Mouse (Mus musculus) mesoderm, embryonic 11.5 days (tissue): Measurements from ENCODE around the gene Tmem218.
A peak's percentile ranks its signal among the peaks of the same experiment; 100 is the strongest.

Source experiments
- DNase-seq: peaks from one replicate; pipeline ENCODE4 v3.0.0-alpha.2; 2012; ENCODE audit warnings: low read depth, low spot score

Gene Tmem218

DNA sequence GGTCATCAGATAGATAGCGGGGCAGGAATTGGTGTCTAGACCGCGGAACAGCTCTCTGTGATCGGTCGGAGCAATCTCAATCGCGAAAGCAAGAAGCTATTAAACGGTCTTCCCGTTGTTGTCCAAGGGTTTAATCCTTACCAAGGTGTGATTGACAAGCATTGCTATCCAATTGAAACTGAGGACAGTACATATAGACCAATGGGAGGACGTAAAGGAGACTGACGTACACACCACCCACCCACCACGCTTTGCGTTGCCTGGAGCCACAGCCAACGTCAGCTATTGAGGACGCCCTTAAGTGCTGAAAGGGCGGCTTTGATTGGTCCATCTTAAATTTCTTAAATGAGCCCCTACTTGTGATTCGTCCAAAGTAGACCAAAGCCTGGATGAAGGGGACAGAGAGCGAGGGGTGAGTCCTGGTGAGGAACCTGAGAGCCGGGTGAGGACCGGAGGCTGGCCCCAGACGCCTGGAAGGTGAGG, at the start of gene Tmem218:
TSS of gene Tmem218 (plus strand) at position 295 of the 483 bp plus-strand sequence.
- DNase-seq: peak; percentile 99

DNA sequence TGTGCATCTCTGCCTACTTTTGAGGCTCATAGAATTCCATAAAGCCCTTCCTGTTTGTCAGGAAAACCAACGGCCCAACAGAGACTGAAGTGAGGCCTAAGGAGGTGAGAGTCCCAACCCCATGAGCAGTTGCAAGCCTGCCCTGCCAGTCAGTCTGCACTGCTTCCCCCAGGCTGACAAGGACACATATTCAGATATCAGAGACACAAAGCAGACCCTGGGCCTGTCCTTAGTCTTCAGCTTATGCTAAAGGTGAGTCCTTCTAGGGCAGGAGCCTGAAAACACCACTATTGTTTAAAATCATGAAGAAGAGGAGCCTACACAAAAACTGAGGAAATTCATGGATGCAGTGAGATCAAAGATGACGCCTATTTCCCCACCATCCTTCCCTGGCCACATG, 47.3 kb upstream of the Tmem218 start:
- DNase-seq: no peak

DNA sequence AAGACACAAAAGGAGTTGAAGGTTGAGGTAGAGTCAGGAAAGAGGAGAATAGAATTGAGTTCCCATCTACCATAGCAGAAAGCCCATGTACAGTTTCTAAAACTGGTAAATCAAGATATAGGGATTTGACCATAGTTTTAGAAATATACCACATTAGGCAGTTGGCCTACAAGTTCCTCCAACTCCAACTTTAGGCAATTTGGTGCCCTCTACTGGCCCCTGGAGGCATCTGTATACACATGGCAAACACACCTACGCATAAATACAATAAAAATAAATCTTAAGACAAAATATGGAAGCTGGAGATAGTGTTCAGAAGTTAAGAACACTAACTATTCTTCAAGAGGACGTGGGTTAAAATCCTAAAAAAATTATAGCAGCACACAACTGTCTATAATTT, 41.1 kb upstream of the Tmem218 start:
- DNase-seq: peak; percentile 30

DNA sequence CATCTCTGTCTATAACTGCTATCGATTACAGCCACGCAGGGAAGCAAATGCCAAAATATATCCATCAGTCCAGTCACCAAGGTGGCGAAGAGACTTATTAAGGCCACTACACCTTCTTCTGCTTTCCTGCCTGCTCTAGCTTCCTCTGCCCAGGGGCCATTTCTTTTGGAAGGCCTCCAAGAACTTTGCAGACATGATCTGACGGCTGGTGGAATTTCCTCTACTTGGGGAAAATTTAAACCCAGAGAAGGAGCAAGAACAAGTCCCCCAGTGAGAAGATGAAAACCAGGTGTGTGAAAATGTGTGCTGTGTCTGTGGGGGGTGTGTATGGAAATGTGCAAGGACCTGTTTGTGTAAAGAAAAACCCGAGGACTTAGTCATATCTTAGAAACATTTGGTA, 34.6 kb upstream of the Tmem218 start:
- peak; percentile 23 for DNase-seq

DNA sequence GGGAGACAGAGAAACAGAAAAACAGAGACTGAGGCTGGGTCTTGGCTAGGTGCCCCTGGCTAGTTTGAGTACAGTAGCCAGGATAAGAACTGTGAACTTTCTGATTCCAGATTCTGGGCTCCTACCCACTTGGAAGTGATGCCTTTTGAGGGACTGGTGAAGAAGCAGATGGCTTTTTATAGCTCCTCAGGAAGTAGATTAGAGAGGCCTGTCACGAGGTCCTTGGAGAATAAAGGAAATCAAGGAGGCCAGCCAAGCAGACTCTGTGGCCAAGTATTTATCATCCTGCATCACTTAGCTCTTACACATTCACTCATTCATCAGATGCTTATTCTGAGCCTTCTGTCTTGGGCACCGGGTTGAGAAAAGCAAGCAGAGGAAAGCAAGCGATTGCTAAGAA, 32.0 kb upstream of the Tmem218 start:
- DNase-seq: no peak

DNA sequence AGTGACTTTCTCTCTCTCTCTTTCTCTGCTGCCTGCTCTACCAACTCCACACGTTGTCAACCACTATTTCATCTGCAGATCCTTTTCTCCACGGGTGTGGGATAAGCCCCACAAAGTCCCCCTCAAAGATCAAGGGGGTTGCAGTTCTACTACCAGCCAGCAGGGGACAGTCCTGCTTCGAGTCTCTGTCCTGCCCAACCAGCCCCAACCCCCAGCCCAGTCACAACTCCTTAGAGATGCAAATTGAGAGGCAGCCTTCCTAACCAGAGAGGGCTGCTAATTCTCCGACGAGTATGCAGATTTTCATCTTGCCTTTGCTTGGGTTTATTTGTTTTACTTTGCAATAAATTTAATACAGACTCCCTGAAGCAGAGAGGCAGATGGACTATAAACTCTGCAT, 30.9 kb upstream of the Tmem218 start:
- DNase-seq: peak; percentile 82

DNA sequence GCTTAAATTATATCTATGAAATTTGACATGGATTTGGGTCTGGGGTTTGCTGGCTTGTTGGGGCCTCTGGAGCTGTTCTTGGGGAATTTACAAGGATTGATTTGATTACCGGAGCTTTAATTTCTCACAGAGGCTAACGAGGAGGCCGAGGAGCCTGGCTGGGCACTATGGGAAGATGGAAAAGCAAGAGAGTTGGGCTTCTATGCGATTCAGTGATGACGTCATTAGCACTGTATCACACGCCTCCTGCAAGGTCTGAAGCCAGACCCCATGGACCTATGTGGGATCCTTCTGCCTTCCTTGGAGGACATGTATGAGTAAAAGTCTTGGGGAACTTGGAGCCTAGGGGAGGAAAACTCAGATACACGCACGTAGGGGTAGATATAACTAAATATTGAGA, 30.5 kb upstream of the Tmem218 start:
- DNase-seq: no peak

DNA sequence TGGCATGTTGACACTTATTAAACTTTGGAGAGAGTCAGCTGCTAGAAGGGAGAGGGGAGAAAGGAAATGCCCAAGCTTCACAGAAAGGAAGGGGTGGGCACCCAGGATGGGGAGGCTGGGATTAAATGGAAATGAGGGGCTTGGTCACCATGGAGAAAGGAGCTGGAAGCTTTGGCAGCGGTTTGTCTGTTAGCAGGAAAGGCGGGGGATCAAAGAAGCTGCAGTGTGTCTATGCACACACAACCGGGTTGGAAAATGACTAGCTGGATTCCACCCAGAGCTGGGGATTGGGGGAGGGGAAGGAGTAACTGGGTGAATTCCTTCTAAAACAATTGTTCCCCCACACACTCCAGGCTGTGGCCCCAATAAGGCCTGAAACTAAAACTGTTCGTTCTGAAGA, 29.1 kb upstream of the Tmem218 start:
- no peak for DNase-seq

DNA sequence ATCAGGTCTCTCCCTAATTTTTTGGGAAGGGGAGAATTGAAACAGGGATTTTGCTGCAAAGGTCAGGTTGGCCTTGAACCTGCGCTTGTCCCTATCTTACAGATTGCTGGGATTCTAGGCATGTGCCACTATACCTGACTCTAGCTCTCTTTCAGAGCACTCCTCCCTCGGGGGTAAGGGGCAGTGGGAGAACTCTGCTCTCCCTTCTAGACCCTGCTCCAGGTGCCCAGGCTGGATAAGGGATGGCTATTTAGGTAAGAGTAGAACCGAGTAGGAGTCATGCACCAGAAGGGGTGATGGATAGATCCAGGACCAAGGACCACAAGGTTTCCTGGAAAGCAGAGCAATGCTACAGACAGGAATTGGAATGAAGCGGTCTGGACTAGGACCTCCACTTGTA, 28.4 kb upstream of the Tmem218 start:
- no peak for DNase-seq

DNA sequence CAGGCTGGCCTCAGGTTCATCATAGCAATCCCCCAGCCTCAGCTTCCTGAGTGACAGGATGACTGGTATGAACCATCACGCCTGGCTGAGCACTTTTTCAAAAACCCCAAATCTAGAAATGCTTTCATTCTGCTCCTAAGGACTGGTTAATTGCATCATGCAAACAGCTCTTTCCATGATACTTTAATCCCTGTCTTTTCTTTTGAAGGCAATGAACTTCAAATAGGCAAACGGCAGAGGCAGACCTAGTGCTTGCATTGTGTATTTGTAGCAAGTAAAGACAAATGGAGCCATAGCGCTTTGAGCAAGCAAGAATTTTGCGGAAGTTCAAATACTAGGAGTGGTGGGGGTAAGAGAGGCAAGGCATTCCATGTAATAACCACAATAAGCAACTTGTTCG, 26.4 kb upstream of the Tmem218 start:
- DNase-seq: no peak

DNA sequence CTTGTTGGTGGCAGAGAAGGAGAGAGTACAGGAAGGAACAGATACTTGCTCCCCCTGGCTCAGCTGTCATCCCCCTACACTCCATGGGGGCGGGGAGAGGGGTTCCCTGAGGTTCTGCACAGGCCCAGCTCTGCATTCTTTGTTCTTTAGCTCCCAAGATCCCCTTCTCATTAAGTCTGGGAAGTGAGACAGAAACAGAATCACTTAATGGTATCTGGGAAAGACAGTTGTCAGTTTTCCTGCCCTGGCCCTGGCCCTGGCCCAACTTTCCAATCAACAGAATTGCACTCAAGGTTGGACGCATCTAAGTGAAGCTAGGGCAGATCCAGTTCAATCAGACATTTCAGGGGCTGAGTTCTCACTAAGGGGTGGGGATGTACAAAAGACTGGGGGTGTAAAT, 24.8 kb upstream of the Tmem218 start:
- no peak for DNase-seq

DNA sequence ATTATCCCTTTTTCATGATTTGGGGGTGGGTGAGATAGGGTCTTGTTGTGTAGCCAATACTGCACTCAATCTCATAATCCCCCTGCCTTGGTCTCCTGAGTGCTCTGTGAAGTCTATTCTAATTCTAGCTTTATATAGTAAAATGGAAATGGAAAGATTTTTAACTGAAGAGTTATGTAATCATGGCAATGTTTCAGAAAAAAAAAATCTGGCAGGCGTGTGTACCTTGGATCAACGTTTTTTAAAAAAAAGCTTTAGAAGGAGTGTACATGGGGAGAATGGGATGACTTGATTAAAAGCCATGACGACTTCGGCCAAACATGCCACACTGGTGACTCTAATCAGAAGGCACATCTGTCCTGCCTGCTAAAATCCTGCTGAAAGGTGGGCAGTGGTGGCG, 20.6 kb upstream of the Tmem218 start:
- no peak for DNase-seq

DNA sequence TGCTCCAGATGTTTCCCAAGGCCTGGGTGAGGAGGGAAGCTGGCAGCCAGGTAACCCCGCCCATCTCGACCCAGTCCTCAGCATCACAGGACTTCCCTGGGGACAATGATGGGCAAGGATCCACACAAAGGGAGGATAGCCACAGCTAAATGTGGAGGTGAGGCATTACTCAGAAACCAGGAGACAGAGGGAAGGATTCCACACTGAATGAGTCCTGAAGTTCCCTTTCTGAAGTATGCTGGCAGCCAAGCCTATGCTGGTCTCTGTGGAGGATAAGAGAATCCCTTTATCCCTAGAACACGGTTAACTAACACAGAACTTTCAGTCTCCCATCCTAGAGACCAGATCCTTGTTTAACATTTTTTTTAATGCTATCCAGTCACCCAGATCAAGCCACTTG, 20.0 kb upstream of the Tmem218 start:
- DNase-seq: no peak

DNA sequence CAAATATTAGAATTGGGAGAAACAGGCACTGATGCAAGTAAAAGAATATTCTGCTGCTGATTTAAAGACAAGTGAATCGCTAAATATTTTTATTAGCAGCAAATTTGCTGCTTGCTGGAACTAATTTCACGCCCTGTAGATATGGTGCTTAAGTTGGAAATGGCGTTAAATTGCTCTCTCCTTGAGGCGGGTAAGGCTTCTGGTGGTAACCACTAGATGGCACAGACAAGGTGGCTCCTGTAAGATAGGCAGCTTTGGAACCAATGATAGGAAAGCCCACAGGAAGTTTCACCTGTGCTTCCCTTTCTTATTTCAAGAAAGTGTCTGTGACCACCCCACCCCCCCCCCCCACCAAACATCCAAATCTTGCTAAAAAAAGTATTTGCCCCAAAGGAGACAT, 11.0 kb upstream of the Tmem218 start:
- DNase-seq: no peak

DNA sequence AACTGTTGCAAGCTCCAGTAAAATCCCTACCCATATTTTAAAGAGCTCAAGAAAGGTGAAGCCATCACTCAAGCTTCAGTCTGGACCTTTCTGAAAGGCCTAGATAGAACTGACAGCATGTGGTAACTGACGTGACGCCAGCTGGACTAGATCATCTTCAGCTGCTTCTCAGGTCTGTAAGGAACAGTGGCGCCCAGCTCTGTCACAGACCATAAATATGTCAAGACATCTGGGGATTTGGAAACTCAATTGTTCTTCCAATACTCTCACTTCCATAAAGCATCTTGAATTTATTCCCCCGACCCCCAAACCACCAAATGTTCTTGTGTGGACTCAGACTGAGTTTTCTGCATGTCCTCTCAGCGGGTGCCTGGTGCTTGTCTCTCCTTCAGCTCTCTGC, 7.6 kb upstream of the Tmem218 start:
- no peak for DNase-seq

DNA sequence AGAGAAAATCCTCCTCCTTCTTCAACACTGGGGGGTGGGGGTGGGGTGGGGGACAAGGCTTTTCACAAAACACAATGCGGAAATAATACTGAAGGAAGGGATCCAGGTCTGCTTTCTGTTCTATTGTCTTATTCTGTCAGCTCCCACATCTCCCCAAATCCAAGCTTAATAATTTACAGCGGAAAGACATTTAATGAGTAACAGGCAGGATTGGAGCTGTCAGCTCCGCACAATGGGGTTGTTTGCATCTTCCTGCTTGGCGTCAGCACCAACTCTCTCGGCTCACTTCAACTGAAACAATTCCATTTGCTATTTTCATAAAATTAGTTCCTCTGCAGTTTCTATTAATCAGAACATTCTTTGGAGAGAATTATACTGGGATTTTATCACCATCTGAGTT, 4.1 kb upstream of the Tmem218 start:
- DNase-seq: no peak

DNA sequence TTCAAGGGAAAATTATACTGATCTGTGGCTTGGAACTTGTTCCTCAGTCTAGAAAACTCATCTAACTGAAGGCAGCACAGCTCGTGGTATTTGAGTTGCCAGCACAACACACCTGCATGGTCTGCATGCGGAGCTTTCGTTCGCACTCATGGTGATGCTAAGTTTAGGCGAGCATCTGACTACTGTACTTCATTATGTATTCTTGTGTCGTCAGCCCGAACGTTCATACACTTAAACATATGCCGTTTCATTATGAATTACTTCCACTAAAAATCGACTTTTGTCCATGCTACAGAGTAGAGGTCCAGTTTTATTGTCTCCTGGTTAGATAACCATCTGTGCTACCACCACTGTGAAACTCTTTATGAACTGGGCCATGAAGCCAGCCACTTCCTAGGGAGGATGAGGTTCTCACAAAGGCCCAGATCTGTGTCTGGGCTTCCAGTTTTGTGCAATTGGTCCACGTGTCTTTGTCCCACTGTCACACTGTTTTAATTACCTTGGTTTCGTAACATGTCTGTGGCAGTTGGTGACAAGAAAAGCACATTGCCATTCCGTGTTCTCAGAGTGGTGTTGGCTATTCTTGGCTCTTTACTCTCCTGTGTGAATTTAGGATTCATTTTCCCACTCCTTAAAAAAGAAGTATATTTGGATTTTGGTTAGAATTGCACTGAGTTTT, 5.2 kb downstream of the Tmem218 start:
- no peak for DNase-seq

DNA sequence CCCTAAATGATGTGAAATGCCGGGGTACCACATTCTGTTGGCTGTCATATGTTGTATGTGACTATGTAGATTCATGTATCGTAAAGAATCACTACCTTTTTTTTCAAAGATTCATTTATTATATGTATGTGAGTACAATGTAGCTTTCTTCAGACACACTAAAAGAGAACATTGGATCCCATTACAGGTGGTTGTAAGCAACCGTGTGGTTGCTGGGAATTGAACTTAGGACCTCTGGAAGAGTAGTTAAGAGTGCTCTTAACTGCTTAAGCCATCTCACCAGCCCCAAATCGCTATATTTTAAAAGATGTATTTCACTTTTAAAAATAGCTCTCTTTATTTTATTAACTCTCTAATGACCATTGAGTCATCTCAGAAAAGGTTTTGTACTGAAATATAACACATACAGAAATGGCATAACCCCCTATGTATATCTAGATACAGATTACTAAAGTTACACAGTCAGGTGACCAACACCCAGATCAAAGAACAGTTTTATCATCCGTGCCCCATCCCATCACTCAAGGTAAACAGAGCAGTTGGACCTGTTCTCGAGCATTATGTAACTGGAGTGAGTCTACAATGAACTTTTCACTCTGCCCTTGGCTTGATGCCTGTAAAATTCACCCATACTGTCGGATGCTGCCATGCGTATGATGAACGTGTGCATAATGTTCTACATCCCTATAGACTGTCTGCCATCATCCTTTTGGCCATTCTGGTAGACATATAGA, 6.5 kb downstream of the Tmem218 start:
- DNase-seq: no peak

DNA sequence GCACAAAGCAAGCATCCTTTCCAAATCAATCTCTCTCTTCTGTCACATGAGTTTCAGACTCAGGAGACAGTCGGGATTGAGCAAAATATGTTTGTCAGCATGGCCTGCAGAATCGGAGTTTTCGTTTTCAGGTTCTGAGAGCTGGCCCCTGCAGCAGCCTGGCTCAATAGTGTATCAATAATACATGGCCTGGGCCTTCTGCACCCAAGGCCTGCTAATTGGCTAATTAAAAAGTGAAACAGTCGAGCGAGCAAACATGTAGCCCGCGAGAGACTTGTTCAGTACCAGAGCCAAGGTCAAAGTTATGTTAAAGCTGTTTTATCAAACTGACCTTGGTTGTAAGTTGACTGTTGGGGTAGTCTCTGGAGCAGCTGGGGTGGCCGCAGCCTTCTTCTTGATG, 12.7 kb downstream of the Tmem218 start:
- no peak for DNase-seq

DNA sequence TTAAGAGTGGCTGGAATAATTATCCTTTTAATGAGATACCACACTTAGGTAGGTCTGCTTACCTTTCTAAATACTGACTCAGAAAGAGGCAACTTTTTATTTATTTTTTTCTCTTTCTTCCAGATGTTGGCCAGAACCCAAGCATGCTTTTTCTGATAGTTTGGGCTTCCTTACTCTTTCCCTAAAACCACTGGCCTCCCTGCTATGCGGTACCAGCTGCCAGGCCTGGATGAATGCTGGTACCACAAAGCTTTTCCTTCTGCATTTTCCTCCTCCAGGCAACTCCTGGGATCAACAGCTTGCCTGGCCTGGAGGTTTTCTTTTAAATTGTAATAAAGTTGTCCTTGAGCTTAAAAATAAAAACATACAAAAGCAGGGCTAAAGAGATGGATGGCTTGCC, 17.6 kb downstream of the Tmem218 start:
- DNase-seq: no peak

DNA sequence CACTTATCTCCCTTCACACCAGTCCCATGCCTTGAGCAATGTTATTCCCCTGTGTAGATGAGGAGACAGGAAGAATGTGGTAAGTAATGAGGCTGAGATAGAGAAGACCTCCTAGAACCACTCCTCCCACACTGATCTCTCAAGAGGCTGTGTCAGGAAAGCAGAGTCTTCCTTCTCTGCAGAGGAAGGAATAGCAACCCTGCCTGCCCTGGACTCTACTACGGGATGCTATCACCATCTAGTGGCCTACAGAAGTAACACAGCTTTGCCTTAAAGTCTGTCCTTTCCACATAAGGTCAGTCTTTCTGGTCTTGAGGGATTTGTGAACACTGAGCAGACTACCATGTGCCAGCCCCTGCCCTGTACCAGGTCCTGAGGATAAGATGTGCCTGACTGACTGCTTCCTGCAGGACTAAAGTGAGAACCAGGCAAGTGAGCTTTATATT, 21.9 kb downstream of the Tmem218 start:
- DNase-seq: peak; percentile 79

DNA sequence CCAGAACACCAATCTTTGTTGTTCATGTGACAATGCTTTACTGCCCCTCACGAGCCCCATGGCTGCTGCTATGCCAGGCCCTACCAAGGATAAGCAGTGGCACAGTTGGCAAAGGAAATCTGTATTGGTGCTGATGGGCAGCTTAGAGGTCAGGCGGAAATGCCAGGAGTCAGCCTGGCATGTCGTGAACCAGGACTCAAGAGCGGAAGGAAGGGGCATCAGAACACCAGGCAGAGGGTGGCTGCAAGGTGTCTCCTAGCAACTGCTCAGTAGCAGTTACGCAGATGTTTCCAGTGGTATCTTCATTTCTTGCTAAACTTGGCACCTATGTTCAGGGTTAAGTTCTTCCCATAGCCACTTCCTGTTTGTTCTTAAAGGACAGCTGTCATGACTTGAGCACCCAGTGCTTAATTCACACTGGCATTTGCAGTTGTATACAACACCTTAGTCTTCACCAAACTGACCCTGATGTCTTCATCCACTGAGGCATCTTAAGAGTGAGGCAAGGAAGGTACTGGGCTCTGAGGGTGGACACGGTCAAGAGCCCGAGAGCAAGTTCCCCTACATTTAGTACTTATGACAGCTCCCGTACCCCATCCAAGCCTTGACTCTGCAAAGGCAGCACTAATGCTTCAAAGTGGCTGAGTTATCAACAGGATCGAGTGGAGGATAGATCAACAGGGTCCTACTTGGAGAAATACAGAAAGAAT, 22.6 kb downstream of the Tmem218 start:
- no peak for DNase-seq
